Mouse (Mus musculus): ENCODE results near the gene Nhlh1. TPM values are rescaled to one million over a fixed set of nuclear protein-coding genes. Genes with fewer than 3 reads are reported as not detected.

Gene Nhlh1
- polyA plus RNA-seq, 1 experiment = 0.07 TPM

GRCm38 (mm10) chr1:172027010-172027808, 30.2 kb downstream of the Nhlh1 start:
- peak; percentile 67; the same call in 1 of the 2 replicates for TF ChIP-seq POLR2A (IDR thresholded peaks at IDR 0.05; ENCODE audit: borderline replicate concordance, insufficient read depth, low read length)
- no peak for TF ChIP-seq CTCF (IDR thresholded peaks at IDR 0.05; ENCODE audit: borderline replicate concordance, insufficient read depth, low read depth, low read length)
- 1% methylated on average over 48 of the region's 54 CpGs for WGBS
- peak overlapping the region; percentile 62 for H3K27ac ChIP-seq (ENCODE audit: insufficient read depth, low read length)
- H3K27me3 ChIP-seq (ENCODE audit: control insufficient read depth, insufficient read depth, low read length) = no peaks in the 10 kb centered on the region
- peak overlapping the region; percentile 98 for H3K4me3 ChIP-seq (replicated peaks; ENCODE audit: insufficient read depth, low read depth, low read length)
- DNase-seq = peak; percentile 90 to 92
- H3K4me1 ChIP-seq (ENCODE audit: control insufficient read depth, insufficient read depth, low read length) = no peaks in the 10 kb centered on the region

GRCm38 (mm10) chr1:172026201-172026901, 31.0 kb downstream of the Nhlh1 start:
- Histone ChIP-seq H3K27ac (ENCODE audit: insufficient read depth, low read length) (no peak overlapping the region), H3K4me1 (ENCODE audit: control insufficient read depth, insufficient read depth, low read length) (no peaks in the 10 kb centered on the region), H3K27me3 (ENCODE audit: control insufficient read depth, insufficient read depth, low read length) (no peaks in the 10 kb centered on the region), H3K4me3 (replicated peaks; ENCODE audit: insufficient read depth, low read depth, low read length) (peak overlapping the region; percentile 98)
- TF ChIP-seq CTCF (IDR thresholded peaks at IDR 0.05; ENCODE audit: borderline replicate concordance, insufficient read depth, low read depth, low read length) (no peak), POLR2A (IDR thresholded peaks at IDR 0.05; ENCODE audit: borderline replicate concordance, insufficient read depth, low read length) (no peak)
- DNase-seq = peak; percentile 23 to 52
- 3% methylated on average over 23 of the region's 23 CpGs for WGBS

GRCm38 (mm10) chr1:172025201-172025904, 32.0 kb downstream of the Nhlh1 start:
- DNase-seq = peak in 1 of 2 experiments; percentile 25
- H3K27me3 ChIP-seq (ENCODE audit: control insufficient read depth, insufficient read depth, low read length) = no peaks in the 10 kb centered on the region

GRCm38 (mm10) chr1:172024140-172024895, 33.1 kb downstream of the Nhlh1 start:
- no peak for TF ChIP-seq CTCF (IDR thresholded peaks at IDR 0.05; ENCODE audit: borderline replicate concordance, insufficient read depth, low read depth, low read length)
- no peak for TF ChIP-seq POLR2A (IDR thresholded peaks at IDR 0.05; ENCODE audit: borderline replicate concordance, insufficient read depth, low read length)
- no peak for DNase-seq
- H3K4me3 ChIP-seq (replicated peaks; ENCODE audit: insufficient read depth, low read depth, low read length) = no peak overlapping the region
- no peaks in the 10 kb centered on the region for H3K27me3 ChIP-seq (ENCODE audit: control insufficient read depth, insufficient read depth, low read length)
- WGBS = 63% methylated on average over 9 of the region's 9 CpGs
- no peaks in the 10 kb centered on the region for H3K4me1 ChIP-seq (ENCODE audit: control insufficient read depth, insufficient read depth, low read length)
- H3K27ac ChIP-seq (ENCODE audit: insufficient read depth, low read length) = no peak overlapping the region

More at GRCm38 (mm10) chr1:172025201-172025904, 32.0 kb downstream of the Nhlh1 start:
- Histone ChIP-seq H3K4me1 (ENCODE audit: control insufficient read depth, insufficient read depth, low read length) (no peaks in the 10 kb centered on the region), H3K4me3 (replicated peaks; ENCODE audit: insufficient read depth, low read depth, low read length) (peak overlapping the region; percentile 22), H3K27ac (ENCODE audit: insufficient read depth, low read length) (no peak overlapping the region)
- 53% methylated on average over 8 of the region's 8 CpGs for WGBS
- TF ChIP-seq POLR2A (IDR thresholded peaks at IDR 0.05; ENCODE audit: borderline replicate concordance, insufficient read depth, low read length) (no peak), CTCF (IDR thresholded peaks at IDR 0.05; ENCODE audit: borderline replicate concordance, insufficient read depth, low read depth, low read length) (no peak)

GRCm38 (mm10) chr1:172019863-172020521, 37.4 kb downstream of the Nhlh1 start:
- 72% methylated on average over 10 of the region's 10 CpGs for WGBS
- Histone ChIP-seq H3K27me3 (ENCODE audit: control insufficient read depth, insufficient read depth, low read length) (no peaks in the 10 kb centered on the region), H3K4me1 (ENCODE audit: control insufficient read depth, insufficient read depth, low read length) (no peaks in the 10 kb centered on the region), H3K27ac (ENCODE audit: insufficient read depth, low read length) (no peak overlapping the region), H3K4me3 (replicated peaks; ENCODE audit: insufficient read depth, low read depth, low read length) (no peak overlapping the region)
- DNase-seq = no peak
- TF ChIP-seq POLR2A (IDR thresholded peaks at IDR 0.05; ENCODE audit: borderline replicate concordance, insufficient read depth, low read length) = no peak
- TF ChIP-seq CTCF (IDR thresholded peaks at IDR 0.05; ENCODE audit: borderline replicate concordance, insufficient read depth, low read depth, low read length) = no peak

GRCm38 (mm10) chr1:172019339-172019738, 38.0 kb downstream of the Nhlh1 start:
- DNase-seq = no peak
- Histone ChIP-seq H3K4me1 (ENCODE audit: control insufficient read depth, insufficient read depth, low read length) (no peaks in the 10 kb centered on the region), H3K27ac (ENCODE audit: insufficient read depth, low read length) (no peak overlapping the region), H3K27me3 (ENCODE audit: control insufficient read depth, insufficient read depth, low read length) (no peaks in the 10 kb centered on the region), H3K4me3 (replicated peaks; ENCODE audit: insufficient read depth, low read depth, low read length) (no peak overlapping the region)
- TF ChIP-seq POLR2A (IDR thresholded peaks at IDR 0.05; ENCODE audit: borderline replicate concordance, insufficient read depth, low read length) = no peak
- no peak for TF ChIP-seq CTCF (IDR thresholded peaks at IDR 0.05; ENCODE audit: borderline replicate concordance, insufficient read depth, low read depth, low read length)
- WGBS = 93% methylated on average over 4 of the region's 4 CpGs
